Mouse (Mus musculus): Measurements from ENCODE around the gene Slc38a10. TPM values are rescaled to one million over a fixed set of nuclear protein-coding genes. Genes with fewer than 3 reads are reported as not detected.

Slc38a10 gene
- total RNA-seq (2023) = 102 TPM

GRCm38 (mm10) chr11:120151113-120151494, at the start of gene Slc38a10:
Gene Slc38a10 (minus strand): TSS chr11:120151346.

GRCm38 (mm10) chr11:120098588-120099511, 52.3 kb downstream of the Slc38a10 start, which contains the start of the genes Tepsin and Ndufaf8:
Gene Tepsin (minus strand): TSS chr11:120098731.
Gene Ndufaf8 (plus strand): TSS chr11:120098928.

GRCm38 (mm10) chr11:120086702-120087152, 64.4 kb downstream of the Slc38a10 start, which contains the start of gene Cep131:
Gene Cep131 (minus strand): TSS chr11:120086827.

Other genes with a start within 250 kb of the Slc38a10 start
- 26.2 TPM for gene Chmp6, start 237.9 kb downstream of the Slc38a10 start, total RNA-seq (2023)
- 28.3 TPM for gene Baiap2, start 208.6 kb downstream of the Slc38a10 start, total RNA-seq (2023)
- 0.15 TPM for gene Aatk, start 104.2 kb downstream of the Slc38a10 start, total RNA-seq (2023)
- 9.7 TPM for gene Cep131, start 64.5 kb downstream of the Slc38a10 start, total RNA-seq (2023)
- 15.2 TPM for gene Tepsin, start 52.6 kb downstream of the Slc38a10 start, total RNA-seq (2023)
- 47.3 TPM for gene Ndufaf8, start 52.4 kb downstream of the Slc38a10 start, total RNA-seq (2023)
- gene Bahcc1, start 81.6 kb upstream of the Slc38a10 start, total RNA-seq (2023) = 0.32 TPM
- 1,148 TPM for gene Actg1, start 197.2 kb upstream of the Slc38a10 start, total RNA-seq (2023)
- gene Fscn2, start 210.2 kb upstream of the Slc38a10 start, total RNA-seq (2023) = 1.1 TPM
- 25.7 TPM for gene Faap100, start 227.4 kb upstream of the Slc38a10 start, total RNA-seq (2023)